Mouse (Mus musculus): ENCODE results near the gene Vmo1.

Gene Vmo1

GRCm38 (mm10) chr11:70467902-70468619, 46.4 kb downstream of the Vmo1 start:
- DNase-seq, result no peak

DNA sequence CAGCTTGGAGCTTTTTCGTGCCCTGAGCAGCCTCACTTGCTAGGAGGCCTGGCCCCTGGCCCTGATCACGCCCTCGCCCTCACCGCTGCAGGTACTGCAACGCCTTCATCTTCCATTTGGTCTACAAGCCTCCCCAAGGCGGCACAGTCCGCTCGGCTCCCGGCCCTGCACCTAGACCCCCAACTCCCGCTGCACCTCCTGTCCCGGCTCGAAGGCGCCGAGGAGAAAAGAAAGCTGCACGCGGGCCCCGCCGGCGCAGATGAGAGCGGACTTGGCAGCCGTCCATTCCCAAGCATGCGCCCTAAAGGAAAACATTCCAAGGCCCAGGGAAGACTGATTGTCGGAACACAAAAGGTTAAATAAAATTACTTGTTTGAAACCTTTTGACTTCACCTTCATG, 48.6 kb downstream of the Vmo1 start:
- DNase-seq, result peak; percentile 54

GRCm38 (mm10) chr11:70465211-70465610, 49.2 kb downstream of the Vmo1 start:
- DNase-seq, result no peak

- no peak for DNase-seq
Observed at GRCm38 (mm10) chr11:70463970-70464369, 50.4 kb downstream of the Vmo1 start.
